Mouse (Mus musculus) stomach, postnatal 0 days (tissue): ENCODE data around the gene Olfr418. TPM values are rescaled to one million over a fixed set of nuclear protein-coding genes. Genes with fewer than 3 reads are reported as not detected.

ENCODE experiments used
- ATAC-seq: fragments of 200-750 bp; cut with Nextera tagmentation; 2 replicates; pipeline ENCODE4 v1.8.0; 2017; ENCODE audit not compliant: low FRiP score, low TSS enrichment
- DNase-seq: peaks from one replicate; pipeline ENCODE4 v3.0.0-alpha.2; 2016; ENCODE audit warnings: low spot score
- H3K27ac ChIP-seq: fragments of 300-500 bp; sonication (generic); replicated peaks from 2 replicates; pipeline ENCODE4 v1.5.1; 2014; ENCODE audit warnings: mild to moderate bottlenecking, control low read depth
- H3K27me3 ChIP-seq: fragments of 300-500 bp; sonication (generic); 2 replicates; pipeline ENCODE4 v1.6.1; 2014; ENCODE audit warnings: low read length; ENCODE audit not compliant: control insufficient read depth, insufficient read depth
- H3K36me3 ChIP-seq: fragments of 300-500 bp; sonication (generic); 2 replicates; pipeline ENCODE4 v1.6.1; 2014; ENCODE audit warnings: low read length, mixed read lengths; ENCODE audit not compliant: control insufficient read depth, insufficient read depth
- H3K4me1 ChIP-seq: fragments of 300-500 bp; sonication (generic); replicated peaks from 2 replicates; pipeline ENCODE4 v1.6.1; 2014; ENCODE audit warnings: antibody characterized with exemption; ENCODE audit not compliant: control insufficient read depth, insufficient read depth
- H3K4me2 ChIP-seq: fragments of 300-500 bp; sonication (generic); replicated peaks from 2 replicates; pipeline ENCODE4 v1.6.1; 2014; ENCODE audit warnings: low read depth, mild to moderate bottlenecking, control low read depth, moderate library complexity
- H3K4me3 ChIP-seq: fragments of 300-500 bp; sonication (generic); 2 replicates; pipeline ENCODE4 v1.5.1; 2014; ENCODE audit warnings: low read depth, low read length, control low read depth
- H3K9ac ChIP-seq: fragments of 300-500 bp; sonication (generic); 2 replicates; pipeline ENCODE4 v1.6.1; 2014; ENCODE audit warnings: mild to moderate bottlenecking, low read length, control low read depth, mixed read lengths
- H3K9me3 ChIP-seq: fragments of 300-500 bp; sonication (generic); 2 replicates; pipeline ENCODE4 v1.6.1; 2016; ENCODE audit warnings: low read length; ENCODE audit not compliant: control insufficient read depth
- CTCF ChIP-seq: IDR thresholded peaks from 2 replicates; pipeline ENCODE4 v1.5.1; 2016; ENCODE audit warnings: antibody characterized with exemption, low read depth, mild to moderate bottlenecking, moderate library complexity
- EP300 ChIP-seq: optimal IDR thresholded peaks from 2 replicates; pipeline ENCODE3; 2016; ENCODE audit warnings: antibody characterized with exemption
- WGBS: fragments of 180-500 bp; shearing (Covaris S2); extraction: QIAGEN DNeasy Blood & Tissue Kit; methylation state at CpG from one replicate; pipeline ENCODE4 v1.1.7; 2014; 5-methylcytosine and 5-hydroxymethylcytosine counted together
- polyA plus RNA-seq: library from polyadenylated mRNA; unstranded; fragments of >200 nt; fragmentation: Nextera tagmentation; extraction: Ambion mirVana; gene quantifications from 2 replicates; pipeline ENCODE4 v1.2.1, GENCODE M21; 2015

The Olfr418 gene
- polyA plus RNA-seq, 1 experiment from 2014 or later: not detected

DNA sequence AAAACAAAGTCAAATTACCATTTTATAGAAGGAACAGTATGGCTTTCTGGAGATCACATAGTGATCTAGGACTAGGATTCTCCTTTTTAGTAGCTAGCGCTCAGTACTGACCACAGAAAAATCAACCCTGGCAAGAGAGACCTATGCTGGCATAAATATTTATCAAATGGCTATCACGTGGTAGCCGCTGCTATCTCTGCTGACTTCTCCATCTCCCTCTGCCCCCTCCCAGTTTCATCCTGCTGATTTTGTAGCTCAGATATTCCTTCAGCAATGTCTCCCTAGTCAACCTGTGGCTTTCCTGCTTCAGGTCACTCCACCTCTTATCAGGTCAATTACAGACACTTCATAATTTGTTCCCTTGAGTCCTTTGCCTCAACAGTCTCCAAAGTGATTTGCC lies 49.9 kb downstream of the Olfr418 start:
- H3K4me3 ChIP-seq: no peak overlapping the region
- no peak overlapping the region for H3K27ac ChIP-seq
- no peaks in the 10 kb centered on the region for H3K4me1 ChIP-seq
- no peak overlapping the region for H3K4me2 ChIP-seq
- H3K9ac ChIP-seq: no peak overlapping the region
- no peak for TF ChIP-seq CTCF
- no peak for TF ChIP-seq EP300
- DNase-seq: no peak
- 81% methylated on average over 3 of the region's 3 CpGs for WGBS
- ATAC-seq: no peak
- H3K27me3 ChIP-seq: no peaks in the 10 kb centered on the region
- no peaks in the 10 kb centered on the region for H3K36me3 ChIP-seq
- H3K9me3 ChIP-seq: no peaks in the 10 kb centered on the region

DNA sequence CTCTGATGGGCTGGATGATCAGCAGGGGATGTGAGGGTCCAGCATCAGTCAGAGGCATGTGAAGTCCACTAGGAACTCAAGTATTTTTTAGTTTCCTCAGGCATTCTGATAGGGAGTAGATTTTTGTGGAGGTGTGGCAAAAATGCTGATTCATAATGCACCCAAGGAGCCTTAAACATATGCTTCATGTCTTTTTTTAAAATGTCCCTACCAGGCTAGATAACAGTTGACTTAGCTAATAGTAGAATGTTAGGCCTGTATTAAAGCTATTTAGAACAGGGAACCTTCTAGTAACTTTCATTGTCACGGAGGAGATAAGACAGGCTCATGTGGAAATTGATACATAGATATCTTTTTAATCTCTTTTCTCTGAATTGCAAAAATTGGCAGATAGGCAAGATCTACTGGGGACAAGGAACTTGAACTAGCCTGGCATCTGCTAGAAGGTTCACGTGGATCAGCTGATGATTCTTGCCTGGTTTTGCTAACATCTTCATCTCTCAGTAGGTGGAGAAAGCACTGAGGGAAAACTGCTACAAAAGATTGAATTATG lies 52.2 kb downstream of the Olfr418 start:
- H3K9me3 ChIP-seq: no peaks in the 10 kb centered on the region
- no peak overlapping the region for H3K4me3 ChIP-seq
- DNase-seq: no peak
- H3K36me3 ChIP-seq: no peaks in the 10 kb centered on the region
- WGBS: 82% methylated on average over 2 of the region's 2 CpGs
- H3K27ac ChIP-seq: no peak overlapping the region
- no peak overlapping the region for H3K4me2 ChIP-seq
- no peaks in the 10 kb centered on the region for H3K4me1 ChIP-seq
- H3K27me3 ChIP-seq: no peaks in the 10 kb centered on the region
- no peak overlapping the region for H3K9ac ChIP-seq
- TF ChIP-seq CTCF (no peak), EP300 (no peak)
- no peak for ATAC-seq

DNA sequence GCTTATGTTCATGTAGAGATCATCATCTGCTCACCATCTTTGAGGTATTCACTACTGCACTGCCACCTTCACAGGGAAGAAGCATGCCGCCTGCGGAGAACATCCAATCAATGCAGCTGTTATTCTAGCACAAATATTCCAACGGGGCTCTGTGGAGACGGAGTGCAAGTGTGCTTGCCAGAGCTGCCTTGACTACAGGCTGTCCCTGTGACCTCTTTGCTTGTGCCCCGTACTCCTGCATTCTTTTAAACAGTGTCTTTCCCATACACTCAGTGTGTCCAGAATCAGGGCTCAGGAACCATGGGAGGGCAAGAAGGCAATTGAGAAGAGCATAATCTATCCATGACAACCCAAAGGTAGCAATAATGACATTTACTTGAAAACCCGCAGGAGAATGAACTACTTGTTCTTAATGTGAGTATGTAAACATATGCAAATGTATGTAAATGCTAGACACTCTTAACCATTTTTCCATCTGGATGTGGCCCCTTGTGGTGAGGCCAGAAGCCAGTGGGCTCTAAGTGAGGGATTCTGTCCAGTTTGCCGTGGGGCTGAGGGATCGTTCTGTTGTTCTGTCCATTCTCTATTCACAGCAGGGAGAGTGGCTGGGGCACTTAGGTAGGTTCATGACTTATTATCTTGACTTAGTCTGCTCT lies 55.9 kb downstream of the Olfr418 start:
- no peak overlapping the region for H3K9ac ChIP-seq
- ATAC-seq (no peak), DNase-seq (no peak)
- no peak overlapping the region for H3K4me3 ChIP-seq
- H3K9me3 ChIP-seq: no peaks in the 10 kb centered on the region
- no peaks in the 10 kb centered on the region for H3K27me3 ChIP-seq
- H3K4me2 ChIP-seq: no peak overlapping the region
- TF ChIP-seq EP300 (no peak), CTCF (no peak)
- no peaks in the 10 kb centered on the region for H3K4me1 ChIP-seq
- H3K27ac ChIP-seq: no peak overlapping the region
- WGBS: 65% methylated on average over 8 of the region's 8 CpGs
- H3K36me3 ChIP-seq: no peaks in the 10 kb centered on the region

DNA sequence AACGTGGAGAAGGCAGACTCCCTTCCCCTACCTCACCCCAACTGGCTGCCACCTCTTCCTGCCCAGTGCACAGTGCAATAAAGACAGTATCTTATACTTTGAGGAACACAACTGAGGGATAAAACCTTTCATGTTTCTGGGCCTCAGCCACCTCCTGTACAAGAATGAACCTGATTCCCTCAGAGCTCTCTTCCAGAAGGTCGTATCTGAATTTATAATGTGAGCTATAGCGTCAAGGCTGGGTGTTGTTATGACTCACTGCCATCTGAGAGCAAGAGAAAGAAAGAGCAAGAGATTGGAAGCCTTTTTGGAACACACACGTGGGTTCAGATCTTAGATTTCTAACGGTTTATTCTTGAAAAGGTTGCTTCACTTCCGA lies 56.4 kb downstream of the Olfr418 start:
- no peak overlapping the region for H3K4me3 ChIP-seq
- no peak for ATAC-seq
- no peak for TF ChIP-seq CTCF
- TF ChIP-seq EP300: no peak
- no peak overlapping the region for H3K4me2 ChIP-seq
- 66% methylated on average over 6 of the region's 6 CpGs for WGBS
- DNase-seq: no peak
- H3K4me1 ChIP-seq: no peaks in the 10 kb centered on the region
- no peak overlapping the region for H3K9ac ChIP-seq
- no peaks in the 10 kb centered on the region for H3K36me3 ChIP-seq
- no peaks in the 10 kb centered on the region for H3K27me3 ChIP-seq
- no peaks in the 10 kb centered on the region for H3K9me3 ChIP-seq
- no peak overlapping the region for H3K27ac ChIP-seq

Other genes with a start within 250 kb of the Olfr418 start
- not detected in 2 replicates for gene Olfr1408, start 128.6 kb upstream of the Olfr418 start, polyA plus RNA-seq
- gene Olfr1406, start 75.4 kb upstream of the Olfr418 start, polyA plus RNA-seq: 0.04 TPM in 1 of 2 replicates, not detected in the other
- gene Olfr218, start 68.2 kb upstream of the Olfr418 start, polyA plus RNA-seq: not detected in 2 replicates
- gene Olfr1404, start 53.6 kb upstream of the Olfr418 start, polyA plus RNA-seq: not detected in 2 replicates
- 0.28 and 0.32 TPM in 2 replicates for gene Fcer1a, start 38.8 kb upstream of the Olfr418 start, polyA plus RNA-seq
- not detected in 2 replicates for gene Mptx2, start 11.8 kb downstream of the Olfr418 start, polyA plus RNA-seq
- 0.71 and 0.85 TPM in 2 replicates for gene Ackr1, start 67.7 kb downstream of the Olfr418 start, polyA plus RNA-seq
- gene Aim2, start 84.9 kb downstream of the Olfr418 start, polyA plus RNA-seq: 3.9 and 4.7 TPM in 2 replicates
- 0.99 and 1.4 TPM in 2 replicates for gene Cadm3, start 101.7 kb downstream of the Olfr418 start, polyA plus RNA-seq
- gene Ifi206, start 225.0 kb downstream of the Olfr418 start, polyA plus RNA-seq: 0.13 and 0.15 TPM in 2 replicates